Mouse (Mus musculus) lung, postnatal 0 days (tissue): Measurements from ENCODE around the gene Prr19.

Source experiments
- CTCF ChIP-seq: IDR thresholded peaks from 2 replicates; pipeline ENCODE4 v1.5.1; 2016; ENCODE audit warnings: antibody characterized with exemption, mild to moderate bottlenecking
- EP300 ChIP-seq: IDR thresholded peaks from 2 replicates; pipeline ENCODE4 v1.6.1; 2016; ENCODE audit warnings: antibody characterized with exemption, mild to moderate bottlenecking, control low read depth

DNA sequence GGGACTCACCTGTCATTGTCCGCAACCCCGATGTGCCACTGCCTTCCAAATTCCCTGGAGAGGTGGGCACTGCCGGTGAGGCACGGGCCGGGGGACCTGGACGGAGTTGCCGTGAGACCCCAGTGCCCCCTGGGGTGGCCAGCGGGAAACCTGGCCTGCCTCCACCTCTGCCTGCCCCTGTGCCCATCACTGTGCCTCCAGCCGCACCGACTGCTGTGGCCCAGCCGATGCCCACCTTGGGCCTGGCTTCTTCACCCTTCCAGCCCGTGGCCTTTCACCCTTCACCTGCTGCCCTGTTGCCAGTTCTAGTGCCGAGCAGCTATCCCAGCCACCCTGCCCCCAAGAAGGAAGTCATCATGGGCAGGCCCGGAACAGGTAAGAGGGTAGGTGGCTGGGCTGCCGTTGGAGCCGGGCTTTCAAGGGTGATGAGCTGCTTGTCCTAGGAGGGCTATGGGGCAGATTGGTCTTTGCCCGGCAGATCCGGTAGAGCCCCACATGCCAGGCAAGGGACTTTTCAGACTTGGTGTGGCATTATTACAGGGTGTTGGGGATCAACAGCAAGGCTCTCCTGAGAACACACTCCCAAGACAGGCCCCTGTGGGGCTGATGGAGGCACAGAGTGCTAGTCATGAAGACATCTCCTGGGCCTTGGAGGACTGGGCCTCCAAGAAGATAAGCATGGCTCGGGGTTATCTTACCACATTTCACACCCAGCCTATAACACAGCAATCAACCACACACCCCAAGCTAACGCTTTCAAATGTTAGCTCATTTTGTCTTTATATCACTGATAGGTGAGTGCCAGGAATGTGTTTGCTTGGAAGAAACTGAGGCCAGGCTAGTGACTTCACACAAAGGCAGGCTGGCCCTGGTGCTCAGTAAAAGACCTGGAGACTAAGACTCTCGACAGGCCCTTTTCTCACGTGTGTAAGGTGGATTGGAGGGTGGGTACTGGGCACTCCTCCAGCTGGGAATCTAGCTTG is 27.7 kb upstream of the Prr19 start:
- no peak for TF ChIP-seq CTCF
- no peak for TF ChIP-seq EP300
